Mouse (Mus musculus) embryonic fibroblast, embryonic 13.5 days (primary cell): ENCODE measurements at regions not wholly inside any gene's neighbourhood (a gene's known extent, or its start where the extent isn't known, plus 50 kb on each side); places are given as distances from the start of the nearest gene placed in this dataset.

Source experiments
- CTCF ChIP-seq: IDR thresholded peaks from 2 replicates; pipeline ENCODE4 v1.5.1; 2011; ENCODE audit warnings: mild to moderate bottlenecking, control low read depth, low read length, moderate library complexity, borderline replicate concordance; ENCODE audit not compliant: insufficient read depth
- POLR2A ChIP-seq: IDR thresholded peaks from 2 replicates; pipeline ENCODE4 v1.6.1; 2011; ENCODE audit warnings: low read depth, mild to moderate bottlenecking, control low read depth, low read length, moderate library complexity

GRCm38 (mm10) chr9:101807249-101807648 lies 54.4 kb upstream of the 9630041A04Rik start:
- no peak for TF ChIP-seq POLR2A
- TF ChIP-seq CTCF = no peak
